Mouse (Mus musculus) liver, adult 2 months (tissue): Measurements from ENCODE around the gene Gucy2g. TPM values are rescaled to one million over a fixed set of nuclear protein-coding genes. Genes with fewer than 3 reads are reported as not detected.

Source experiments
- DNase-seq: peaks from one replicate; pipeline ENCODE4 v3.0.0-alpha.2; 2011; ENCODE audit warnings: low read depth, low spot score; ENCODE audit errors: extremely low read depth
- H3K27ac ChIP-seq: fragments of 200-500 bp; replicated peaks from 2 replicates; pipeline ENCODE4 v1.5.1; 2012; ENCODE audit warnings: low read depth, mild to moderate bottlenecking, control low read depth, inconsistent platforms, low read length; ENCODE audit not compliant: insufficient read depth
- H3K27me3 ChIP-seq: fragments of 200-500 bp; 2 replicates; pipeline ENCODE4 v1.6.1; 2012; ENCODE audit warnings: mild to moderate bottlenecking, moderate library complexity, low read length, inconsistent platforms; ENCODE audit not compliant: control insufficient read depth, insufficient read depth
- H3K36me3 ChIP-seq: fragments of 200-500 bp; 2 replicates; pipeline ENCODE4 v1.6.1; 2012; ENCODE audit warnings: low read length, inconsistent platforms; ENCODE audit not compliant: control insufficient read depth, insufficient read depth
- H3K4me1 ChIP-seq: fragments of 200-500 bp; 2 replicates; pipeline ENCODE4 v1.6.1; 2011; ENCODE audit warnings: low read length; ENCODE audit not compliant: control insufficient read depth, insufficient read depth
- H3K4me3 ChIP-seq: fragments of 200-500 bp; 2 replicates; pipeline ENCODE4 v1.5.1; 2011; ENCODE audit warnings: low read depth, mild to moderate bottlenecking, control low read depth, low read length, moderate library complexity; ENCODE audit not compliant: insufficient read depth
- H3K79me2 ChIP-seq: fragments of 200-500 bp; 2 replicates; pipeline ENCODE4 v1.6.1; 2012; ENCODE audit warnings: inconsistent platforms, mild to moderate bottlenecking, low read length, moderate library complexity; ENCODE audit not compliant: control insufficient read depth, insufficient read depth
- H3K9ac ChIP-seq: fragments of 200-500 bp; 2 replicates; pipeline ENCODE4 v1.6.1; 2012; ENCODE audit warnings: low read depth, mild to moderate bottlenecking, control low read depth, inconsistent platforms, low read length
- CTCF ChIP-seq: fragments of 200-500 bp; IDR thresholded peaks from 2 replicates; pipeline ENCODE4 v1.5.1; 2011; ENCODE audit warnings: low read depth, low read length, control low read depth
- POLR2A ChIP-seq: fragments of 200-500 bp; IDR thresholded peaks from 2 replicates; pipeline ENCODE4 v1.6.1; 2011; ENCODE audit warnings: low read length, control low read depth; ENCODE audit not compliant: insufficient read depth; ENCODE audit errors: extremely low read depth
- WGBS: fragments of 180-500 bp; shearing (Covaris S2); methylation state at CpG from one replicate; pipeline ENCODE4 v1.1.7; 2018; 5-methylcytosine and 5-hydroxymethylcytosine counted together
- polyA plus RNA-seq: library from polyadenylated mRNA; depleted of rRNA; stranded (reverse); fragments of >200 nt; gene quantifications from 2 replicates; pipeline ENCODE4 v1.2.3, GENCODE M21; 2012
- total RNA-seq: library from RNA; depleted of rRNA; stranded (reverse); fragments of >200 nt; gene quantifications from 2 replicates; pipeline ENCODE4 v1.2.3, GENCODE M21; 2014

Gucy2g gene
- total and polyA plus RNA-seq, 2 experiments = 0.04 TPM; not detected in 1

DNA sequence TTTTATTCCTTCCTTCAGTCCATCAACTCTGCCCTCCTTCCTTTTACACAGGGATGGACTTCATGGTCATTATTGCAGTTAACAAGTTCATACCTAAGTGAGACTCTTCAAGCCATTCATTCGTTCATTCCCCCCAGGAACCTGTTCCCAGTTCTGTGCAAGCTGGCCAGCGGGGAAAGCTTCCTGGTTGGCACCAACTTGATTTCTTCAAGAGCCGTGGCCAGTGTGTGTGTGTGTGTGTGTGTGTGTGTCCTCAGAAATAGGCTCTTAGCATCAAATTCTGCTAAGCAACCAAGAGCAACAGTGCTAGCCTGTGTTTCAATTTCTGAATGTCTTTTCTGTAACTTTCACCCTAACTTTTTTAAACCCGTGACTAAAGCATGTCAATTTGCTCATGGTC, 75.1 kb downstream of the Gucy2g start:
- no peaks in the 10 kb centered on the region for H3K27me3 ChIP-seq
- DNase-seq = no peak
- H3K4me3 ChIP-seq = no peak overlapping the region
- TF ChIP-seq CTCF (no peak), POLR2A (no peak)
- H3K36me3 ChIP-seq = no peaks in the 10 kb centered on the region
- H3K27ac ChIP-seq = peak overlapping the region; percentile 46
- 78% methylated on average over 4 of the region's 4 CpGs for WGBS
- H3K79me2 ChIP-seq = no peaks in the 10 kb centered on the region
- H3K9ac ChIP-seq = no peak overlapping the region
- peaks cover 25% of the 10 kb centered on the region for H3K4me1 ChIP-seq

DNA sequence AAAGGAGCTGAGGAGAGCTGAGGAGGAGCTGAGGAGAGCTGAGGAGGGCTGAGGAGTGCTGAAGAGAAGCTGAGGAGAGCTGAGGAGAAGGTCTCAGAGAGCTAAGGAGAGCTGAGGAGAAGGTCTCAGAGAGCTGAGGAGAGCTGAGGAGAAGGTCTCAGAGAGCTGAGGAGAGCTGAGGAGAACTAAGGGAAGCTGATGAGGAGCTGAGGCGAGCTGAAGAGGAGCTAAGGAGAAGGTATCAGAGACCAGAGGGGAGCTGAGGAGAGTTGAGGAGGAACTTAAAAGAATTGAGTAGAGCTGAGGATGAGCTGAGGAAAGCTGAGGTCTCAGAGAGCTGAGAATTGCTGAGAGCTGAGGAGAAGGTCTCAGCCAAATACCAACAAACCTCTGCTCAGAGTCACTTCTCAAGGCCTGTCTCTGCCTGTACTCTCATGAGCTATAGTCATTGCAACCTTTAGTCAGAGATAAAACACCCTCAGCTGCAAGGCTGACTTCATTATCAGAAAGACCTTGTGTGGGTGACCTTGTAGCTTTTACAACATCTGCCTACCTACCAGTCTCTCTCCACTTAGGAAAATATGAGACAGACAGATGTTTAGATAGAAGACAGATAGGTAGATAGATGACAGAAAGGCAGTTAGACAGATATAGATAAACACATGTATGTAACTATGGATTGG, 75.7 kb downstream of the Gucy2g start:
- no peaks in the 10 kb centered on the region for H3K27me3 ChIP-seq
- no peak overlapping the region for H3K9ac ChIP-seq
- H3K4me1 ChIP-seq = peaks cover 23% of the 10 kb centered on the region
- no peaks in the 10 kb centered on the region for H3K79me2 ChIP-seq
- DNase-seq = peak; percentile 41
- H3K27ac ChIP-seq = no peak overlapping the region
- 88% methylated on average over 1 of the region's 1 CpGs for WGBS
- no peaks in the 10 kb centered on the region for H3K36me3 ChIP-seq
- TF ChIP-seq CTCF = no peak
- TF ChIP-seq POLR2A = no peak
- no peak overlapping the region for H3K4me3 ChIP-seq

DNA sequence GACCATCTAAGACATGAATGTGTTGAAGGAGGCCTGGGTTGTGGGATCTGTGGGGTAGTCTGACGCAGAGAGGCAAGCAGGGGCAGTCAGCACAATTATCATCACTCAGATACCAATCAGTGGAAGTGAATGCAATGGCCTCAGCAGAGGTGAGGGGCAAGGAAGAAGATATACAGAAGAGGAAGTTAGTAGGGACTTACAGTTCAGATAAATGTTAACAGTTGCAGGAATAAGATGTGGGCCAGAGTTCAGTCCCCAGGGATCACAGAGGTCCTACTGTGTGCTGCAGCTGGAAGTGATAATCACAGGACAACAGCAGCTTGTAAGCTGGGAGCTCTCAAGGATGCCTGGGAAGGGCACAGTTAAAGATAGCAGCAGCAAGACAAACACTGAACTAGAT, 76.9 kb downstream of the Gucy2g start:
- 82% methylated on average over 1 of the region's 1 CpGs for WGBS

DNA sequence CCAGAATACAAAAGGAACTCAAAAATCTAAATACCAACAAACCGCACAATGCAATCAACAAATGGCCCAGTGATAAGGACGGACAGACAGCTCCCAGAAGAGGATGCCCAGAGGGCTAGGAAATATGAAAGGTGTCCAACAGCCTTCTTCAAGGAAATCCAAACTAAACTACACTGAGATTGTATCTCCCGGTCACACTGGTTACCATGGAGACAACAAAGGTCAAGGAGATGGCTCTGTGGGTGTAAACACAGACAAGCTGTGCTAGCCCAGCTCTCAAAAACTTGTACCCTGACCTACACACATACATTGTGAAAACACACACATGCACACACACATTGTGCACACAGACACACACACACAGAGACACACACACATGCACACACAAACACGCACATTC, 78.8 kb downstream of the Gucy2g start:
- no peaks in the 10 kb centered on the region for H3K79me2 ChIP-seq
- H3K36me3 ChIP-seq = no peaks in the 10 kb centered on the region
- no peaks in the 10 kb centered on the region for H3K27me3 ChIP-seq
- H3K4me3 ChIP-seq = no peak overlapping the region
- DNase-seq = peak; percentile 21
- WGBS = 78% methylated on average over 4 of the region's 4 CpGs
- H3K9ac ChIP-seq = no peak overlapping the region
- peaks cover 12% of the 10 kb centered on the region for H3K4me1 ChIP-seq
- TF ChIP-seq CTCF (no peak), POLR2A (no peak)
- H3K27ac ChIP-seq = no peak overlapping the region

More for the DNA sequence above, 76.9 kb downstream of the Gucy2g start:
- H3K36me3 ChIP-seq = no peaks in the 10 kb centered on the region
- H3K27ac ChIP-seq = no peak overlapping the region
- no peaks in the 10 kb centered on the region for H3K79me2 ChIP-seq
- DNase-seq = no peak
- TF ChIP-seq CTCF (no peak), POLR2A (no peak)
- H3K4me3 ChIP-seq = no peak overlapping the region
- no peaks in the 10 kb centered on the region for H3K27me3 ChIP-seq
- peaks cover 19% of the 10 kb centered on the region for H3K4me1 ChIP-seq
- no peak overlapping the region for H3K9ac ChIP-seq

DNA sequence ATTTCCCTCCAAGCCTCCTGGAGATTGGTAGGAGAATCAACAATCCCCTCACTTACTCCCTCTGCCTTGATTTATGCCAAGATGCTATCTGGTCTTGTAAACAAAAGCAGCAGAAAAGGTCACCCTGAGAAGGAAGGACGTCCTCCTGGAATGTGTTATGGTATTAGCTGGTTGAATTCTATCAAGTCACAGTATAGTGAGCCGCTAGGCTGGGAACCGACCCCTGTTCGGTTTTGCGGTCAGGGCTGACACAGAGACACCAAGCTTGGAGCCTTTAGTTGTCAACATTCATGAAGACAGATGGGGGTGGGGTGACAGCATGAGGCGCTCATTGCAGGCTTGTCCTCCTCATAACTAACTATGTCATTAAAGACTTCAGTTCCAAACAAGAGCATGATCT, 81.2 kb downstream of the Gucy2g start:
- H3K9ac ChIP-seq = no peak overlapping the region
- H3K36me3 ChIP-seq = no peaks in the 10 kb centered on the region
- no peak overlapping the region for H3K4me3 ChIP-seq
- 75% methylated on average over 6 of the region's 6 CpGs for WGBS
- H3K27me3 ChIP-seq = no peaks in the 10 kb centered on the region
- TF ChIP-seq POLR2A = no peak
- TF ChIP-seq CTCF = no peak
- no peaks in the 10 kb centered on the region; the same call in 1 of the 2 replicates for H3K4me1 ChIP-seq
- no peak for DNase-seq
- H3K79me2 ChIP-seq = no peaks in the 10 kb centered on the region
- H3K27ac ChIP-seq = no peak overlapping the region

DNA sequence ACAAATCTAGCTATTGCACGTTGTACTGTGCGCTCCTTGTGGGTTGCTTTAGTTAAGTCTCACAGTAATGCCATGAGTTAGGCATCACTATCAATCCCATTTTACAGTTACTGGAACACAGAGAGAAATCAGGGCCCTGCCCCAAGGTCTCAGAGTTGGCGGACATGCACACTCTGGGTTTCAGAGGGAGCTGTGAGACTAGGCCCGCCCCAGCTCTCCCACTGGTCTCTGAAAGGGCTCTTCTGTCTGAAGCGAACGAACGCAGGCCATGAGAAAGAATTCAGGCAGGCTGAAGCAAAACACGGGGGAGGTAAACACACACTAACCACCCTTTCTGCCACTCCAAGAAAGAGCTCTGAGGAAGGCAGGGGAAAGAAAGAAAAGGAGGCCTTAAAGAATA, 82.4 kb downstream of the Gucy2g start:
- 83% methylated on average over 8 of the region's 8 CpGs for WGBS
- Histone ChIP-seq H3K27ac (no peak overlapping the region), H3K36me3 (no peaks in the 10 kb centered on the region), H3K4me1 (no peaks in the 10 kb centered on the region; the same call in 1 of the 2 replicates), H3K27me3 (no peaks in the 10 kb centered on the region), H3K9ac (no peak overlapping the region), H3K79me2 (no peaks in the 10 kb centered on the region), H3K4me3 (no peak overlapping the region)
- TF ChIP-seq CTCF (no peak), POLR2A (no peak)
- DNase-seq = no peak
